Mouse (Mus musculus): Measurements from ENCODE around the gene Cyp51.

- TF ChIP-seq CTCF (IDR thresholded peaks at IDR 0.05; ENCODE audit: low read depth) (no peak), EP300 (IDR thresholded peaks at IDR 0.05; ENCODE audit: low read depth) (no peak)
Measured at GRCm38 (mm10) chr5:4105651-4106186, 1.2 kb upstream of the Cyp51 start.
